Mouse (Mus musculus) ovary, adult 10 weeks (tissue): ENCODE data around the gene Gm5799. TPM values are rescaled to one million over a fixed set of nuclear protein-coding genes. Genes with fewer than 3 reads are reported as not detected.

Experiments used
- polyA plus RNA-seq: library from polyadenylated mRNA; stranded (reverse); fragments of 350-450 nt; fragmentation: Illumina TruSeq; extraction: RNeasy Lipid Tissue Mini Kit (QIAGEN cat#74804); gene quantifications from one replicate; pipeline ENCODE4 v1.2.3, GENCODE M21; 2014

Gene Gm5799
- polyA plus RNA-seq, result not detected

DNA sequence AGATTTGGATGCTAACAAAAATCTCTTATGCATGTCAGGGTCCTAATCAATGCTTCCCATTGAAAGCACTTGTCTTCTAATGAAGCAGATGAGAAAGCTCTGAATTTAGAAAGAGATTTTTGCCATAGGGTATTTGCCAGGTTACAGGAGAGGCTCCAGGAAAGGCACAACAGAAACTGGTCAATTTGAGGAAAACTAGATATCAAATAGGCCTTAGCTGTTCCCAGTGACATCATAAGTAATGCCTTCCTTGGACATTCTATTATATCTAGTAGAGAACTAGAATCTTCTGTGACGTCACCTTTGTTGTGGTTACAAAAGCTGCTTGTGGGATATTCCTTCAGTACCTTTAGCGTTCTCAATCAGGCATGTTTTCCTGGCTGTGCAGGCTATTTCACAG, at the start of gene Gm5799:
Gene Gm5799 (plus strand): TSS at position 301 of the 400 bp plus-strand sequence.

GRCm38 (mm10) chr14:43579046-43579445, 35.7 kb downstream of the Gm5799 start, which contains the start of gene Gm17654:
TSS of gene Gm17654 (minus strand) at chr14:43579146.

Other genes starting within 250 kb of the Gm5799 start
- gene Gm8127, start 249.7 kb upstream of the Gm5799 start, polyA plus RNA-seq, result not detected
- not detected for gene 1700001F09Rik, start 195.8 kb upstream of the Gm5799 start, polyA plus RNA-seq
- gene Gm8138, start 127.2 kb upstream of the Gm5799 start, polyA plus RNA-seq, result not detected
- not detected for gene Gm17654, start 35.6 kb downstream of the Gm5799 start, polyA plus RNA-seq
- not detected for gene Gm10375, start 64.4 kb downstream of the Gm5799 start, polyA plus RNA-seq
- gene Gm8165, start 133.6 kb downstream of the Gm5799 start, polyA plus RNA-seq, result not detected
- gene Gm7324, start 154.3 kb downstream of the Gm5799 start, polyA plus RNA-seq, result 10.8 TPM
- not detected for gene Gm16506, start 183.9 kb downstream of the Gm5799 start, polyA plus RNA-seq
- 0.48 TPM for gene Gm6526, start 204.3 kb downstream of the Gm5799 start, polyA plus RNA-seq
- not detected for gene Gm8180, start 241.2 kb downstream of the Gm5799 start, polyA plus RNA-seq